Mouse (Mus musculus) lung, postnatal 14 days (tissue): ENCODE measurements around the gene Dusp13.
A peak's percentile ranks its signal among the peaks of the same experiment; 100 is the strongest.

Experiments
- DNase-seq: peaks from one replicate; pipeline ENCODE4 v3.0.0; 2021

Gene Dusp13

GRCm38 (mm10) chr14:21750881-21751542 is at the start of gene Dusp13:
Dusp13 (minus strand) TSS chr14:21751181.
- peak; percentile 63 for DNase-seq

GRCm38 (mm10) chr14:21800641-21801040 is 49.7 kb upstream of the Dusp13 start:
- DNase-seq, result no peak

- DNase-seq, result no peak
Measured at GRCm38 (mm10) chr14:21792250-21792649, 41.3 kb upstream of the Dusp13 start.

- DNase-seq, result no peak
Measured at GRCm38 (mm10) chr14:21791722-21792121, 40.7 kb upstream of the Dusp13 start.

- no peak for DNase-seq
Measured at GRCm38 (mm10) chr14:21790585-21791251, 39.7 kb upstream of the Dusp13 start.

GRCm38 (mm10) chr14:21788121-21788520 is 37.1 kb upstream of the Dusp13 start:
- no peak for DNase-seq

- DNase-seq, result no peak
Measured at GRCm38 (mm10) chr14:21787374-21787773, 36.4 kb upstream of the Dusp13 start.

GRCm38 (mm10) chr14:21786500-21786899 is 35.5 kb upstream of the Dusp13 start:
- DNase-seq, result no peak

- DNase-seq, result no peak
Measured at GRCm38 (mm10) chr14:21776201-21776600, 25.2 kb upstream of the Dusp13 start.

GRCm38 (mm10) chr14:21773946-21774345 is 23.0 kb upstream of the Dusp13 start:
- DNase-seq, result no peak

- DNase-seq, result no peak
Measured at GRCm38 (mm10) chr14:21772506-21773281, 21.7 kb upstream of the Dusp13 start.

- no peak for DNase-seq
Measured at GRCm38 (mm10) chr14:21766398-21766958, 15.5 kb upstream of the Dusp13 start.

- no peak for DNase-seq
Measured at GRCm38 (mm10) chr14:21765754-21766397, 14.9 kb upstream of the Dusp13 start.

GRCm38 (mm10) chr14:21764646-21765045 is 13.7 kb upstream of the Dusp13 start:
- no peak for DNase-seq

GRCm38 (mm10) chr14:21763736-21764135 is 12.8 kb upstream of the Dusp13 start:
- no peak for DNase-seq

GRCm38 (mm10) chr14:21761560-21761959 is 10.6 kb upstream of the Dusp13 start:
- DNase-seq, result no peak

GRCm38 (mm10) chr14:21753367-21753766 is 2.4 kb upstream of the Dusp13 start:
- no peak for DNase-seq

GRCm38 (mm10) chr14:21752411-21752810 is 1.4 kb upstream of the Dusp13 start:
- no peak for DNase-seq

GRCm38 (mm10) chr14:21750008-21750880 is 737 bp downstream of the Dusp13 start, which contains the start of gene Samd8:
Samd8 (plus strand) TSS chr14:21750531.
- peak; percentile 87 for DNase-seq

- DNase-seq, result peak; percentile 76
Measured at GRCm38 (mm10) chr14:21748142-21748870, 2.7 kb downstream of the Dusp13 start.
